Mouse (Mus musculus): ENCODE data around the gene Slc37a1. TPM values are rescaled to one million over a fixed set of nuclear protein-coding genes. Genes with fewer than 3 reads are reported as not detected.

Slc37a1 gene
- polyA plus RNA-seq, 1 experiment from 2014 or later = 4.6 TPM

DNA sequence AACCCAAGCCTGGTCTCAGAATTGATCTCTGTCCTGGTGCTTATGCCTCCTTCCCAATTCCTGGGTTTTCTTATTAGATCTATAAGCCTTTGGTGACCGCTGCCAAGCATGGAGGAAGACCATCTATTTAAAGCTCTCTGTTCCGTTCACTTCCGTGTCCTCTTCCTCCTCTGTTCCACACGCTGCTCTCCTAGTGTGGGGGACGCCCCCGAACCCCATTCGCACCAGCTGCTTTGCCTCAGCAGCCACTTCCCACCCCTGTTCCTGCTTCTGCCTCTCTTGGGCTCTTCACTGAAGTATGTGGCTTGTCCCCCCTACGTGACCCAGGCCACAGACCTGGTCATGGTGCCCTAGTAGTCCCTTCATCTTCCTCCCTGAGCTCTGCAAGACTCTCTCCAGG, 37.6 kb downstream of the Slc37a1 start:
- 83% methylated on average over 8 of the region's 8 CpGs for WGBS (ENCODE audit: insufficient replicate concordance)
- Histone ChIP-seq H3K4me2 (no peak overlapping the region), H3K4me3 (ENCODE audit: low read depth, low read length) (no peak overlapping the region), H3K27me3 (ENCODE audit: control insufficient read depth, insufficient read depth, low read length) (0 out of 2 replicates have a peak, but pooled peaks cover 2% of the 10 kb centered on the region), H3K9me3 (replicated peaks; ENCODE audit: control insufficient read depth, low read length) (no peaks in the 10 kb centered on the region), H3K27ac (ENCODE audit: low read depth, low read length) (no peak overlapping the region), H3K9ac (ENCODE audit: low read depth, low read length) (no peak overlapping the region), H3K4me1 (ENCODE audit: control insufficient read depth, insufficient read depth, low read length) (no peaks in the 10 kb centered on the region), H3K36me3 (ENCODE audit: control insufficient read depth, insufficient read depth, low read length) (no peaks in the 10 kb centered on the region)
- no peak for ATAC-seq (replicated peaks; ENCODE audit: insufficient number of reproducible peaks, low FRiP score, low TSS enrichment)

DNA sequence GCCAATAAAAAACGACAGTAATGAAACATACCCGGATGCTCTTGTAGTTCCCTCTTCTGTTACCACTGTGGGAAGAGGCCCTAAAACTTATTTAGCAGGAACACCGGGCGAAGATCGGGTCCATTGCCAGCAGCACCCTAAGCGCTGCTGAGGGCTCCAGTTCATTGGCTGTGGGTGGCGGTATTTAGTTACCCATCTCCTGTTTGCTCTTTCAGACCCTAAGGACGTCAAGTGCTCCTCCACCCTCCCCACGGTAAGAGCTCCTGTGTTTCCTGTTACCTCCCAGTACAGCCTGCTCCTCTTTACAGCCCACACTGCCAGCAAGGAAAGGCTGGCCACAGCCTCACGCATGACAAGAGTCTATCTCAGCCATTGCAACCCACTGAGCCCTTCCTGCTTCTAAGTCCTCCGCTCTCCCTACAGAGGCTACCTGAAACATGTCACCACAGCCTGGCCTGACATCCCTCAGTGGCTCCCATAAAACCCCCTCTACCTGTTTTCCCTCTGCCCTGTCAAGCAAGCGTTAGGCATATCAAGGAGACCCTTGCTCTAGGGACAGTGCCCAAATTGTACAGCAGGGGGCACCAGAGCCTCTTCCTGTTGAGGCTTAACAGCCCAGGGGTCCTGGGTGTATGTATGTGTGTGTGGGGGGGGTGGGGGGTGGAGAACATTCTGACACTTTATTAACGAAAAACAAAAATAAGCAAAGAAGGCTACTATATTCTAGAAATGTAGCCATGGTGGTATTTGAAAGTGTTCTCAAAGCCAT, 39.0 kb downstream of the Slc37a1 start:
- H3K27ac ChIP-seq (ENCODE audit: low read depth, low read length) = no peak overlapping the region
- 56% methylated on average over 13 of the region's 13 CpGs for WGBS (ENCODE audit: insufficient replicate concordance)

DNA sequence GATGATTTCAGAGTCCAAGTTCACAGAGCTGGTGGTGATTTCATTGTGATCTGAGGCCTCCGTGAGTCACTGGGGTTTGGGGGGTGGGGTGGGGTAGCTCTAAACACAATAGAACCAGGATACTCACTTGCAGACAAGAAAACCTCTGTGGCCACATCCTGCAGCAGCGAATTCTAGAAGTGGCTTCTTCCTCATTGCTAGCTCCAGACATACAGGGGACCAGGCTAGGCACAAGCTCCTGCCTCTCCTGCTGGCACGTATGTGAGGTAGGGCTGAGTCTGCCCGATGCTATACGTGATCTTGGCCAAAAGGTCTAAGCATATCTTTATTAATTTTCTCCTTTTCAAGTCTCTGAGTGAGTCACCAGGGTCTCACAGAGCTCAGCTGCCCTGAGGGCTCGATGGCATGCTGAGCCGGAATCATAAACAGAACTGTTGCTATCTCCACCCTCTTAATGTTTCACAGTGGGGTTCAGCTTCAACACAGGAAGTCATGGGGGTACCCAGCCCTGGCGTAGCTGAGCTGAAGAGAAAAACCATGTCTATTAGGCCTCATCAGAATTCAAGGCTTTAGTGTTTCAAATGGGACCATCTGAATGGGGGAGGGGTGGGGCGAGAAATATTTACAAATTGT, 39.7 kb downstream of the Slc37a1 start:
- Histone ChIP-seq H3K4me1 (ENCODE audit: control insufficient read depth, insufficient read depth, low read length) (no peaks in the 10 kb centered on the region), H3K36me3 (ENCODE audit: control insufficient read depth, insufficient read depth, low read length) (no peaks in the 10 kb centered on the region), H3K27ac (ENCODE audit: low read depth, low read length) (no peak overlapping the region), H3K27me3 (ENCODE audit: control insufficient read depth, insufficient read depth, low read length) (0 out of 2 replicates have a peak, but pooled peaks cover 2% of the 10 kb centered on the region), H3K9me3 (replicated peaks; ENCODE audit: control insufficient read depth, low read length) (no peaks in the 10 kb centered on the region), H3K4me2 (no peak overlapping the region), H3K4me3 (ENCODE audit: low read depth, low read length) (no peak overlapping the region), H3K9ac (ENCODE audit: low read depth, low read length) (no peak overlapping the region)
- ATAC-seq (replicated peaks; ENCODE audit: insufficient number of reproducible peaks, low FRiP score, low TSS enrichment) = no peak
- 48% methylated on average over 9 of the region's 9 CpGs for WGBS (ENCODE audit: insufficient replicate concordance)

More for the DNA sequence above, 39.0 kb downstream of the Slc37a1 start:
- Histone ChIP-seq H3K4me2 (no peak overlapping the region), H3K4me3 (ENCODE audit: low read depth, low read length) (no peak overlapping the region), H3K9ac (ENCODE audit: low read depth, low read length) (no peak overlapping the region), H3K9me3 (replicated peaks; ENCODE audit: control insufficient read depth, low read length) (no peaks in the 10 kb centered on the region), H3K36me3 (ENCODE audit: control insufficient read depth, insufficient read depth, low read length) (no peaks in the 10 kb centered on the region), H3K27me3 (ENCODE audit: control insufficient read depth, insufficient read depth, low read length) (0 out of 2 replicates have a peak, but pooled peaks cover 2% of the 10 kb centered on the region), H3K4me1 (ENCODE audit: control insufficient read depth, insufficient read depth, low read length) (no peaks in the 10 kb centered on the region)
- ATAC-seq (replicated peaks; ENCODE audit: insufficient number of reproducible peaks, low FRiP score, low TSS enrichment) = no peak

DNA sequence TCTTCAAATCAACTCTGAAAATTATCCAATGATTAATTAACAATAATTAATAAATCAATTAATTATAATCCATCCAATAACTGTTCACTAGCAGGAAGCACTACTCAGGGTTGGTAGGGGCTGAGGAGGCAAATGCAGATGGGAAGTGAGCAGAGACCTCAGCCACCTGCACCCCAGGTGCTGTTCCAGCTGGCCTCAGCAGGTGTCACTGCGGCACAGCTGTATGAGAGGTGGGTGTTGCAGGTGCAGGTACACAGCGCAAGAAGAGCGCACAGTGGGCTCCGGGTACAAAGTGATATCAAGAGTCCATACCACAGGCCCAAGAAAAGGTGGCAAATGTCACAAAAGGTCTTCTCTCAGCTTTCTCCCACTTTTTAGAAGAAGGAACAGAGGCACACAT, 41.9 kb downstream of the Slc37a1 start:
- 57% methylated on average over 4 of the region's 4 CpGs for WGBS (ENCODE audit: insufficient replicate concordance)
- H3K4me1 ChIP-seq (ENCODE audit: control insufficient read depth, insufficient read depth, low read length) = no peaks in the 10 kb centered on the region

DNA sequence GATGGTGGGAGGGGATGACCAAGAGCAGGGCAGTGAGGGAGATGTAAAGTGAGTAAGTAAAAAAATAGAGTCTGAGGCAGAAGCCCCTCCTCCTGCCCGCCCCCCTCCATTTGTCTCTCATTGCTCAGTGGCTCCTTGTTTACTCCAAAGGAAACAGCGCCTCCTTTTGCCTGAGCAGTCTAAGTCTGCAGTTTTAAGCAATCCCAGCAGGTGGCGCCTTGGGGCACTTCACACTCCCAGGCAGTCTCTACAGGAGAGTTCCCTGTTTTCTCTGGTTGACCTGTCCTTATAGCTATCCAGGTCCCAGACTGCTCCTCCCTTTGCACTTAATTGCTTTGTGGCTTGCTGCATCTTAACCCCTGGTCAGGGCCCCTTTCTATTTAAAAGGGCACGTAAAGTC, 44.0 kb downstream of the Slc37a1 start:
- no peaks in the 10 kb centered on the region for H3K9me3 ChIP-seq (replicated peaks; ENCODE audit: control insufficient read depth, low read length)
- no peak for ATAC-seq (replicated peaks; ENCODE audit: insufficient number of reproducible peaks, low FRiP score, low TSS enrichment)
- no peaks in the 10 kb centered on the region for H3K4me1 ChIP-seq (ENCODE audit: control insufficient read depth, insufficient read depth, low read length)
- H3K27me3 ChIP-seq (ENCODE audit: control insufficient read depth, insufficient read depth, low read length) = no peaks in the 10 kb centered on the region
- WGBS (ENCODE audit: insufficient replicate concordance) = 39% methylated on average over 4 of the region's 4 CpGs
- no peak overlapping the region for H3K4me2 ChIP-seq
- H3K9ac ChIP-seq (ENCODE audit: low read depth, low read length) = no peak overlapping the region
- H3K27ac ChIP-seq (ENCODE audit: low read depth, low read length) = no peak overlapping the region
- H3K4me3 ChIP-seq (ENCODE audit: low read depth, low read length) = no peak overlapping the region
- H3K36me3 ChIP-seq (ENCODE audit: control insufficient read depth, insufficient read depth, low read length) = no peaks in the 10 kb centered on the region

More for the DNA sequence above, 41.9 kb downstream of the Slc37a1 start:
- no peak for ATAC-seq (replicated peaks; ENCODE audit: insufficient number of reproducible peaks, low FRiP score, low TSS enrichment)
- Histone ChIP-seq H3K9me3 (replicated peaks; ENCODE audit: control insufficient read depth, low read length) (no peaks in the 10 kb centered on the region), H3K36me3 (ENCODE audit: control insufficient read depth, insufficient read depth, low read length) (no peaks in the 10 kb centered on the region), H3K4me3 (ENCODE audit: low read depth, low read length) (no peak overlapping the region), H3K27me3 (ENCODE audit: control insufficient read depth, insufficient read depth, low read length) (0 out of 2 replicates have a peak, but pooled peaks cover 2% of the 10 kb centered on the region), H3K27ac (ENCODE audit: low read depth, low read length) (no peak overlapping the region), H3K9ac (ENCODE audit: low read depth, low read length) (no peak overlapping the region), H3K4me2 (no peak overlapping the region)

DNA sequence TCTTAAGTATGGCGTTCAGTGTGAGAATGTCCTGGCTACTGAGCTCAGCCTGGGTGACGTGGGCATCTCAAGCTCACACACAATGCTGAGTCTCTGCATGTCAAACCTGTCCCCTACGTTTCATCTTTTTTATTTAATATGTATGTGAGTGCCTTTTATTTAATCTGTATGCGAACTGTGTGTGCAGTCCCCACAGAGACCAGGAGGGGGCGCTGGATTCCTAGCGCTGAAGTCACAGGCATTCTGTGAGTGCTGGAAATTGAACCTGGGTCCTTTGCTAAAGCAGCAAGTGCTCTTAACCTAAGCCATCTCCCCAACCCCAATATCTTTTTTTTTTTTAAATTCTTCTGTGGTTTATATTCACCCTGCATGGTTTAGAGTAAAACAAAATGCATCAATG, 44.7 kb downstream of the Slc37a1 start:
- H3K4me3 ChIP-seq (ENCODE audit: low read depth, low read length) = no peak overlapping the region
- H3K9ac ChIP-seq (ENCODE audit: low read depth, low read length) = no peak overlapping the region
- no peak overlapping the region for H3K27ac ChIP-seq (ENCODE audit: low read depth, low read length)
- no peaks in the 10 kb centered on the region for H3K4me1 ChIP-seq (ENCODE audit: control insufficient read depth, insufficient read depth, low read length)
- no peak overlapping the region for H3K4me2 ChIP-seq
- no peaks in the 10 kb centered on the region for H3K9me3 ChIP-seq (replicated peaks; ENCODE audit: control insufficient read depth, low read length)
- WGBS (ENCODE audit: insufficient replicate concordance) = 76% methylated on average over 6 of the region's 6 CpGs
- ATAC-seq (replicated peaks; ENCODE audit: insufficient number of reproducible peaks, low FRiP score, low TSS enrichment) = no peak
- no peaks in the 10 kb centered on the region for H3K36me3 ChIP-seq (ENCODE audit: control insufficient read depth, insufficient read depth, low read length)
- H3K27me3 ChIP-seq (ENCODE audit: control insufficient read depth, insufficient read depth, low read length) = no peaks in the 10 kb centered on the region

DNA sequence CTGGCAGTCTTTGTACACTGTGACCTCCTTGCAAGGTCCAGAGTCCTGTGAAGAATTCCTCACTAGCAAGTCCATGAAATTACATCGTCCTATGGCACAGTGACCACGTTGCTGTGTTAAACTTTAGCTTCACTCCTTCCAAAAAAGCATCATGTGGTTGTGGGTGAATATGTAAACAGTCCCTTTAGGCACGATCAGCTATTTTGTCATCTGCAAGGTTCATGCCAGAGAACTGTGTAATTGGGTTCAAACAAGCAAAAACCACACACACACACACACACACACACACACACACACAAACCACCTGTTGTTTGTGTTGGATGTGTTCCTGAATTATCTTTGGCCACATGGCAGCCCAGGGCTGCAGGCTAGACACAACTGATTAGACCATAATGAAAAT, 45.3 kb downstream of the Slc37a1 start:
- no peak overlapping the region for H3K4me2 ChIP-seq
- H3K4me1 ChIP-seq (ENCODE audit: control insufficient read depth, insufficient read depth, low read length) = no peaks in the 10 kb centered on the region
- no peaks in the 10 kb centered on the region for H3K9me3 ChIP-seq (replicated peaks; ENCODE audit: control insufficient read depth, low read length)
- H3K27ac ChIP-seq (ENCODE audit: low read depth, low read length) = no peak overlapping the region
- WGBS (ENCODE audit: insufficient replicate concordance) = 70% methylated on average over 3 of the region's 3 CpGs
- no peaks in the 10 kb centered on the region for H3K36me3 ChIP-seq (ENCODE audit: control insufficient read depth, insufficient read depth, low read length)
- no peak overlapping the region for H3K9ac ChIP-seq (ENCODE audit: low read depth, low read length)
- no peak overlapping the region for H3K4me3 ChIP-seq (ENCODE audit: low read depth, low read length)
- no peaks in the 10 kb centered on the region for H3K27me3 ChIP-seq (ENCODE audit: control insufficient read depth, insufficient read depth, low read length)
- no peak for ATAC-seq (replicated peaks; ENCODE audit: insufficient number of reproducible peaks, low FRiP score, low TSS enrichment)

DNA sequence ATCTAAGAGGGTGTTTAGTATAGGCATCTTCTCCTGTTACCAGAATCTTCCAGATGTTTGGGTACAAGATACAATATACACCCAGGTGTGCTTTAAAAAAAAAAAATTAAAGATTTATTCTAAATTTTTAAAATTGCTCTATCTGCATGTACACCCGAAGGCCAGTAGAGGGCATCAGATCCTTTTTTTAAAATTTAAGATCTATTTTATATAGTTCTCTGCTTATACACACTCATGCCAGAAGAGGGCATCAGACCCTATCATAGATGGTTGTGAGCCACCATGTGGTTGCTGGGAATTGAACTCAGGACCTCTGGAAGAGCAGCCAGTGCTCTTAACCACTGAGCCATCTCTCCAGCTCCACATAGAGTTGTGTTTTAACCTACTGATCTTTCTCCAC, 45.7 kb downstream of the Slc37a1 start:
- H3K27me3 ChIP-seq (ENCODE audit: control insufficient read depth, insufficient read depth, low read length) = no peaks in the 10 kb centered on the region
- no peaks in the 10 kb centered on the region for H3K36me3 ChIP-seq (ENCODE audit: control insufficient read depth, insufficient read depth, low read length)
- H3K4me2 ChIP-seq = no peak overlapping the region
- 30% methylated on average over 1 of the region's 1 CpGs for WGBS (ENCODE audit: insufficient replicate concordance)
- no peak overlapping the region for H3K9ac ChIP-seq (ENCODE audit: low read depth, low read length)
- ATAC-seq (replicated peaks; ENCODE audit: insufficient number of reproducible peaks, low FRiP score, low TSS enrichment) = no peak
- H3K4me3 ChIP-seq (ENCODE audit: low read depth, low read length) = no peak overlapping the region
- no peaks in the 10 kb centered on the region for H3K9me3 ChIP-seq (replicated peaks; ENCODE audit: control insufficient read depth, low read length)
- H3K27ac ChIP-seq (ENCODE audit: low read depth, low read length) = no peak overlapping the region
- H3K4me1 ChIP-seq (ENCODE audit: control insufficient read depth, insufficient read depth, low read length) = no peaks in the 10 kb centered on the region

Measured in heart, embryonic 11.5 days (tissue).